Mouse (Mus musculus) heart, embryonic 12.5 days (tissue): ENCODE data around the gene Tbrg1. TPM values are rescaled to one million over a fixed set of nuclear protein-coding genes. Genes with fewer than 3 reads are reported as not detected.

ENCODE experiments used
- ATAC-seq: fragments of 200-750 bp; cut with Nextera tagmentation; 2 replicates; pipeline ENCODE4 v1.8.0; 2017; ENCODE audit warnings: moderate TSS enrichment, moderate library complexity; ENCODE audit not compliant: insufficient number of reproducible peaks, low FRiP score
- H3K27ac ChIP-seq: fragments of 300-500 bp; sonication (generic); 2 replicates; pipeline ENCODE4 v1.5.1; 2016; ENCODE audit warnings: mild to moderate bottlenecking, moderate library complexity; ENCODE audit not compliant: poor library complexity, severe bottlenecking
- H3K27me3 ChIP-seq: fragments of 300-500 bp; sonication (generic); replicated peaks from 2 replicates; pipeline ENCODE4 v1.6.1; 2016; ENCODE audit warnings: mild to moderate bottlenecking, moderate library complexity
- H3K36me3 ChIP-seq: fragments of 300-500 bp; sonication (generic); 2 replicates; pipeline ENCODE4 v1.6.1; 2016; ENCODE audit warnings: mild to moderate bottlenecking, moderate library complexity
- H3K4me1 ChIP-seq: fragments of 300-500 bp; sonication (generic); replicated peaks from 2 replicates; pipeline ENCODE4 v1.6.1; 2016; ENCODE audit warnings: mild to moderate bottlenecking
- H3K4me2 ChIP-seq: fragments of 300-500 bp; sonication (generic); 2 replicates; pipeline ENCODE4 v1.6.1; 2016; ENCODE audit warnings: mild to moderate bottlenecking, moderate library complexity
- H3K4me3 ChIP-seq: fragments of 300-500 bp; sonication (generic); 2 replicates; pipeline ENCODE4 v1.5.1; 2016; ENCODE audit warnings: mild to moderate bottlenecking
- H3K9ac ChIP-seq: fragments of 300-500 bp; sonication (generic); 2 replicates; pipeline ENCODE4 v1.6.1; 2016; ENCODE audit warnings: mild to moderate bottlenecking, moderate library complexity
- H3K9me3 ChIP-seq: fragments of 300-500 bp; sonication (generic); replicated peaks from 2 replicates; pipeline ENCODE4 v1.6.1; 2016; ENCODE audit warnings: mild to moderate bottlenecking, moderate library complexity
- WGBS: fragments of 180-500 bp; shearing (Covaris S2); methylation state at CpG from one replicate; pipeline ENCODE4 v1.1.7; 2016; 5-methylcytosine and 5-hydroxymethylcytosine counted together
- polyA plus RNA-seq: library from polyadenylated mRNA; unstranded; fragments of >200 nt; fragmentation: Nextera tagmentation; extraction: Ambion mirVana; gene quantifications from 2 replicates; pipeline ENCODE4 v1.2.1, GENCODE M21; 2016

Tbrg1 gene
- polyA plus RNA-seq, 1 experiment from 2014 or later = 151 TPM

DNA sequence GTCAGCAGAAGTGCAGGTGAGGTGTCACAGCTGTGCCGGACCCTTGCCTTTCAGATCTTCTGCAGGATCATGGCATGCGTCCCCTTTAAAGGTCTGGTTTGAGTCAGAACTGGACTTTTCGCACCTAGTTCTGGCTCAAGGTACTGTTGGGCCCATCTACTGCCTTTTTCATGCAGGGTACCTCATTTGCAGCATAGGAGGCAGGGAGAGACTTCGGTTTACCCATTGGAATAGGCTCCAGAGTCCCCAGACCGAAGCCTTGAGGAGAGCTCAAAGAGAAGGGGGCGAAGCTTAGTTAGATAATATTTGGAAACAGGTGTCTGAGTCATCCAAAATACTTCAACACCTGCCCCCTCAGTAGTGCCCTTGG is 43.2 kb downstream of the Tbrg1 start:
- Histone ChIP-seq H3K27me3 (no peaks in the 10 kb centered on the region), H3K4me1 (no peaks in the 10 kb centered on the region), H3K9me3 (no peaks in the 10 kb centered on the region), H3K4me3 (peak overlapping the region; percentile 70), H3K4me2 (peak overlapping the region; percentile 84), H3K36me3 (no peaks in the 10 kb centered on the region), H3K27ac (peak overlapping the region; percentile 68), H3K9ac (peak overlapping the region; percentile 73)
- 0 out of 2 replicates have a peak, but pooled peaks have one; percentile 15 for ATAC-seq
- WGBS = 22% methylated on average over 6 of the region's 6 CpGs

DNA sequence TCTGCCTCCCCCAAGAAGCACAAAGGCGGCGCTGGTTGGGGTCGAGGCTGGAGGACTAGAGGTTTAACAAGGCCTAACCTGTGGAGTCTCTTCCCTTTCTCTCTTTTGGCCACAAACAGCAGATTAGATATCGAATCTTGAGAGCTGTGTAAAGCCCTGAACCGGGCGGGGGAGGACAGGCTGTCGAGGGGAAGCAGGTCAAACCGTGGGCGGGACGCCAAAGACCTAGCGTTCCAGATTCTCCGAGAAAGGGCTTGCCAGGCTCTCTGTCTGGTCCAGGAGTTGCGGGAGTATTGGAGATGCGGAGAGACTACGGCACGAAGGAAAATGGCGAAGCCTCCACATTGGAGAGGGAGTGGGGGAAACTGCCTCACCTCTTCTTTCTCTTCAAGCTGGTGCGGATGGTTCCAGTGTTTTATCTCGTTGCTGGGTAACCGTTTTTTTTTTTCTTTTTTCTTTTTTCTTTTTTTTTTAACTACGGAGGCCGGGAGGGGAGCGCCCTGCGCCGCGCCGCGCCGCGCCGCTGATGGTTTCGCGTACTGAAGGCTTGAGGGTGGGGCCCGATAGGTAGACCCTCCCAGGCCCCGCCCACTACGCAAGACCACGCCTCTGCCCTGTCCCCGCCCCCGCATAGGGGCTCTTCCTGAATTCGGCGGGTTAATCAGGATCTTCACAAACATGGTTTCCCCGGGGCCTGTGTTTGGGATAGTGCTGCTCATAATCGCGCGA is 43.8 kb downstream of the Tbrg1 start, which contains the start of gene Spa17:
Spa17 (minus strand) TSS at position 541 of the 729 bp plus-strand sequence.
- peak within 1 kb of the TSS; percentile 84 for H3K4me2 ChIP-seq
- peak within 1 kb of the TSS; percentile 84 for H3K9ac ChIP-seq
- no peaks in the 10 kb centered on the region for H3K4me1 ChIP-seq
- no peaks in the 10 kb centered on the region for H3K27me3 ChIP-seq
- no peaks in the 10 kb centered on the region for H3K9me3 ChIP-seq
- peak within 1 kb of the TSS; percentile 75 for H3K27ac ChIP-seq
- peak; percentile 97 for ATAC-seq
- H3K4me3 ChIP-seq = peak within 1 kb of the TSS; percentile 70
- under 1% methylated on average over 45 of the region's 45 CpGs for WGBS
- no peaks in the 10 kb centered on the region for H3K36me3 ChIP-seq

DNA sequence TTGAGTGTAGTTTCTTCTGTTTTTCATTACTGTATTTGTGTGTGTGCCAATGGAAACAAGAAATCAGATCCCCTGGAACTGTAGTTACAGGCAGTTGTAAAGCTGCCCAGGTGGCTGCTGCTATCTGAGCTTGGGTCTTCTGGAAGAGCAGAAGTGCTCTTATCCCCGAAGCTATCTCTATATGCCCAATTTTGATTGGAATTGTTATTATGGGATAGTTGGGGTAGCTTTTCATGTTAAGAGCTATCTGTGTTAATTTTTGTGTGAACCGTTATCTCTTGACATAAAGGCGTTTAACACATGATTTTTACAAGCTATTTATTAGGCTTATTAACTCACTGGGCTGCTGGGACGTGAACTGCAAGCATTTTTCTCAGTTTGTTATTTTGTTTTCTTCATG is 47.6 kb downstream of the Tbrg1 start:
- H3K4me3 ChIP-seq = no peak overlapping the region
- no peak overlapping the region for H3K4me2 ChIP-seq
- H3K27ac ChIP-seq = no peak overlapping the region
- H3K4me1 ChIP-seq = no peaks in the 10 kb centered on the region
- ATAC-seq = no peak
- no peaks in the 10 kb centered on the region for H3K36me3 ChIP-seq
- no peak overlapping the region for H3K9ac ChIP-seq
- 70% methylated on average over 4 of the region's 4 CpGs for WGBS
- H3K27me3 ChIP-seq = no peaks in the 10 kb centered on the region
- no peaks in the 10 kb centered on the region for H3K9me3 ChIP-seq

DNA sequence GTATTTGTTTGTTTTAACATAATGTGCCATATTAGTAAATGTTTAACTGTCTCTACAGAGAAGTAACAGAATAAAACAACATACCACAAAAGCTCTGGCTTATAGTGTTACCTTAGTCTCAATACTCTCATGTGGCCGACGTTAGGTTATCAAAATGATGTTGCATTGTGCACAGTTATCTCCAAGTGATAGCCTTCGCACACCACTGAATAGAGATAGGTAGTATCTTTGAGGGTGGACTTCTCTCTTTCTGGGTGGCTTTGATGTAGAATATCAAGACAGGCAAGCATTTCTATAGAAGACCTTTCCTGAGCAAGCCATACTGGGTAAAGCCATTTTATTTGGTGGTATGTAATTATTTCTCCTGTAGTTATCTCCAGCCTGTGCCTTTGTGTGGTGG is 52.0 kb downstream of the Tbrg1 start:
- Histone ChIP-seq H3K4me1 (no peaks in the 10 kb centered on the region), H3K4me2 (no peak overlapping the region), H3K36me3 (no peaks in the 10 kb centered on the region), H3K27me3 (no peaks in the 10 kb centered on the region), H3K27ac (no peak overlapping the region), H3K9ac (no peak overlapping the region), H3K4me3 (no peak overlapping the region), H3K9me3 (no peaks in the 10 kb centered on the region)
- no peak for ATAC-seq
- WGBS = 64% methylated on average over 3 of the region's 3 CpGs

DNA sequence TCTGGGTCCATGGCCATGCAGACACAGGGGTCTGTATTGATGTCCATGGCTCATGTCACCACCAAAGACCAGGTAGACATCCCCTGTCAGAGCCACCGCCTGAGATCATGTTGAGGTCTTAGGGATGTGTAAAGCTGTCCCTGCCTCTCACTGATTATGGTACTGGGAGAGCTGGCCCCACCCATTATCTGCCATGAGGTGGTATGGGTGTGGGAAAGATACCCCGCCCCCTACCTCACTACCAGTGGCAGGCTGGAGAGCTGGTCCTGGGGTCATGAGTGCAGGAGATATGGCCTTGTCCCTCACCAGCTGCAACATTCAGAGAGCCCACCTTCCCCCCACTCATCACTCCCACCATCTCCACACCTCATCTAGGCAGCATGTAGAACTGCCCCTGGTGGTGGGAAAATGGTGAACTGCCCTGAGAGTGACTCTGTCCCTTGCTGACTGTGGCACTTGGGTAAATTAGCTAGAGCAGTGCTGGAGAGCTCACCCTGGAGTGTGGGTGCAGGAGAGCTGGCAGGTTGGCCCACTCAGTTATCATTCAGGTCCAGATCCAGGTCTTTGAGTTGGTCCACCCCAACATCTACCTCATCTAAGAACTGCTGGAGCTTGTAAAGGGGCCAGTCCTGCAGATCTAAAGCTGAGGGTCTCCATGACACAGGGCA is 56.4 kb downstream of the Tbrg1 start:
- no peaks in the 10 kb centered on the region for H3K27me3 ChIP-seq
- 80% methylated on average over 2 of the region's 2 CpGs for WGBS
- no peak overlapping the region for H3K4me3 ChIP-seq
- no peak overlapping the region for H3K4me2 ChIP-seq
- H3K9me3 ChIP-seq = no peaks in the 10 kb centered on the region
- no peaks in the 10 kb centered on the region for H3K36me3 ChIP-seq
- no peaks in the 10 kb centered on the region for H3K4me1 ChIP-seq
- ATAC-seq = peak; percentile 9; the same call in 1 of the 2 replicates
- no peak overlapping the region for H3K9ac ChIP-seq
- H3K27ac ChIP-seq = no peak overlapping the region

Other genes starting within 250 kb of the Tbrg1 start
- 0.10 and 0.20 TPM in 2 replicates for gene Robo3, start 224.1 kb downstream of the Tbrg1 start, polyA plus RNA-seq
- 21.7 and 28.2 TPM in 2 replicates for gene Msantd2, start 168.0 kb downstream of the Tbrg1 start, polyA plus RNA-seq
- gene Esam, start 129.2 kb downstream of the Tbrg1 start, polyA plus RNA-seq = 54.6 and 59.8 TPM in 2 replicates
- gene Vsig2, start 118.1 kb downstream of the Tbrg1 start, polyA plus RNA-seq = 1.6 and 1.9 TPM in 2 replicates
- gene Nrgn, start 104.4 kb downstream of the Tbrg1 start, polyA plus RNA-seq = 7.4 and 11.3 TPM in 2 replicates
- 11.1 and 11.4 TPM in 2 replicates for gene Siae, start 101.6 kb downstream of the Tbrg1 start, polyA plus RNA-seq
- 6.2 and 6.7 TPM in 2 replicates for gene Spa17, start 43.6 kb downstream of the Tbrg1 start, polyA plus RNA-seq
- 0.14 TPM in 1 of 2 replicates, not detected in the other for gene Panx3, start 11.9 kb upstream of the Tbrg1 start, polyA plus RNA-seq
- not detected in 2 replicates for gene Olfr160, start 58.9 kb upstream of the Tbrg1 start, polyA plus RNA-seq
- gene Olfr874, start 87.8 kb upstream of the Tbrg1 start, polyA plus RNA-seq = not detected in 2 replicates
- gene Olfr875, start 114.5 kb upstream of the Tbrg1 start, polyA plus RNA-seq = not detected in 2 replicates
- gene Olfr876, start 145.7 kb upstream of the Tbrg1 start, polyA plus RNA-seq = not detected in 2 replicates
- gene Olfr877, start 197.0 kb upstream of the Tbrg1 start, polyA plus RNA-seq = not detected in 2 replicates
- not detected in 2 replicates for gene Olfr145, start 239.4 kb upstream of the Tbrg1 start, polyA plus RNA-seq